Mouse (Mus musculus) G1E (cell line): ENCODE results near the gene Cd6.

ENCODE experiments used
- CTCF ChIP-seq: IDR thresholded peaks from 2 replicates; pipeline ENCODE4 v1.5.1; 2012; ENCODE audit warnings: low read depth, low read length, inconsistent platforms, mixed read lengths
- GATA1 ChIP-seq: IDR thresholded peaks from 2 replicates; pipeline ENCODE4 v1.6.1; 2012; ENCODE audit warnings: borderline replicate concordance, low read length, inconsistent platforms, mixed read lengths
- POLR2AphosphoS5 ChIP-seq: IDR thresholded peaks from 2 replicates; pipeline ENCODE4 v1.6.1; 2012; ENCODE audit warnings: low read depth, low read length, inconsistent platforms; ENCODE audit not compliant: insufficient replicate concordance
- TAL1 ChIP-seq: conservative IDR thresholded peaks from 2 replicates; pipeline ENCODE4 v1.6.1; 2012; ENCODE audit warnings: low read depth, low read length, inconsistent platforms, mixed read lengths

DNA sequence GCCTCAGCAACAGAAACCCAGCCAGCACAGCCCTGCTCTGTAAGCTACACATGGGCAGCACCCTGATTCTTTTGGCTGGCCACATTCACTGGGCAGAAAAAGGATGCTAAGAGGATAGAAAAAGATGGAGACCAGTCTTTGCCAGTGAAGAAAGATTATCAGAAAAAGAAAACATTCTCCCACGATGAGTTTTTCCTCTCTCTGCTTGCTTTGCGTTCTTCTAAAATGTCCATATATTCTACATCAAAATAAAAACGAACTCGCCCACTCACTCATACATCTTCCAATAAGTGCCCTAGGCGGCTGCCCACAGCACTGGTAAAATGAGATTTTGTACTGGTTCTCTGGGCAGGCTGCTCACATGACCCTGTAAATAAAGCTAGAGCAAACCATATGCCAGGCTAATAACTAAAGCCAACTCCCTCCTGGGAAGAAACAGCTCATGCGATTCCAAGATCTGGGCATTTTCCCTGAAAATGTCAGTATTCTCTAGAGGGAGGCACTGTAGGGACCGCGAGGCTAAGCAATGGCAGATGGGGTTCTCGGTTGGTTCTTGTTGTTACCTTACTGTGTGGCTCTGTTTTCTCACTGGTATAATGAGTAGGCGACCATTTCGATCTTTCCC is 24.1 kb downstream of the Cd6 start:
- TF ChIP-seq POLR2AphosphoS5, result no peak
- TF ChIP-seq CTCF, result no peak
- no peak for TF ChIP-seq TAL1
- TF ChIP-seq GATA1, result no peak
